ENCODE assay signal across 18 mouse cellular contexts in genomic region chr1:156668602-156669001, GRCm38 (mm10). TPM values are rescaled to one million over a fixed set of nuclear protein-coding genes. Genes with fewer than 3 reads are reported as not detected.
DNase-seq lines count a peak whose midpoint lies in the region; TF ChIP-seq lines count a peak whose summit lies in the region.
"Had no signal": no experiment of that assay in that cellular context is flagged by ENCODE, and none has a peak within 500 bp of the region (broad histone marks: within the 10 kb centered on the region; RNA-seq: fewer than 3 reads in every experiment).

No protein-coding gene starts in this region.

- H3K4me2 ChIP-seq in CH12.LX (ENCODE audit: insufficient read depth, low read depth, poor library complexity, severe bottlenecking): no peak overlapping the region
- H3K4me2 ChIP-seq: limb, embryonic 15.5 days; lung, embryonic 15.5 days had no signal

- TF ChIP-seq EP300 in CH12.LX (IDR thresholded peaks at IDR 0.05; ENCODE audit: low read length): no peak

- WGBS in embryonic facial prominence, embryonic 10.5 days: 25% methylated on average over 5 of the region's 5 CpGs

- no peak for TF ChIP-seq CTCF in CH12.LX (conservative IDR thresholded peaks at IDR 0.05 in 1 of 2, IDR thresholded peaks at IDR 0.05 in 1 of 2; ENCODE audit: low read depth in 2 of 2, low read length in 2 of 2)

- DNase-seq in heart, adult 11 months: peak; percentile 81
- no peak for DNase-seq in heart, adult 8-10 months (ENCODE audit: low spot score)
- DNase-seq in CH12.LX (ENCODE audit: extremely low read depth): peak; percentile 35
- no peak for DNase-seq in embryonic facial prominence, embryonic 10.5 days (ENCODE audit: low spot score)
- peak; percentile 59 for DNase-seq in lung, postnatal 10 days
- no peak for DNase-seq in layer of hippocampus, postnatal 25 days (ENCODE audit: extremely low spot score in 1 of 2, low spot score in 1 of 2)
- no peak for DNase-seq in cerebellum, adult 8-10 months
- no peak for DNase-seq in heart, postnatal 36 days
- DNase-seq: B cell, adult 2 months; cerebellum, adult 2 months; heart, adult 18-20 months; layer of hippocampus, postnatal 36 days; midbrain, embryonic 14.5 days; right cerebral cortex, postnatal 4 days; thymus, postnatal 36 days had no signal

- H3K4me1 ChIP-seq in CH12.LX (ENCODE audit: control insufficient read depth in 1 of 2, insufficient read depth in 2 of 2): peaks cover 20 to 77% of the 10 kb centered on the region in 2 experiments
- peaks cover 34% of the 10 kb centered on the region for H3K4me1 ChIP-seq in embryonic facial prominence, embryonic 10.5 days

- intact Hi-C loops in heart, postnatal 36 days (cut with DNase I): no loop called here

- peaks cover 6% of the 10 kb centered on the region for H3K79me2 ChIP-seq in CH12.LX (replicated peaks; ENCODE audit: control insufficient read depth, extremely low read depth, insufficient read depth, poor library complexity, severe bottlenecking)

- no peaks in the 10 kb centered on the region for H3K27me3 ChIP-seq in CH12.LX (replicated peaks)
- H3K27me3 ChIP-seq in embryonic facial prominence, embryonic 10.5 days (replicated peaks; ENCODE audit: low read depth, poor library complexity, severe bottlenecking): peaks cover 10% of the 10 kb centered on the region
- H3K27me3 ChIP-seq: limb, embryonic 15.5 days; lung, embryonic 15.5 days had no signal

- in situ Hi-C loops in CH12.LX (cut with MboI; ENCODE audit: low pct_ligation_motif_present, low pct_unique_long_range_greater_than_20kb, low sequenced_read_pairs): no loop called here

- TF ChIP-seq RAD21 in CH12.LX (IDR thresholded peaks at IDR 0.05; ENCODE audit: low read depth, low read length): no peak

- no peak for TF ChIP-seq POLR2A in CH12.LX (IDR thresholded peaks at IDR 0.05; ENCODE audit: low read depth, low read length)

- peaks cover 36 to 77% of the 10 kb centered on the region in 2 experiments for H3K36me3 ChIP-seq in CH12.LX (replicated peaks in 1 of 2; ENCODE audit: control insufficient read depth in 1 of 2, insufficient read depth in 1 of 2, low read length in 1 of 2)
- no peaks in the 10 kb centered on the region for H3K36me3 ChIP-seq in embryonic facial prominence, embryonic 10.5 days (replicated peaks)
- H3K36me3 ChIP-seq: limb, embryonic 15.5 days; lung, embryonic 15.5 days had no signal

- dilution Hi-C loops in CH12.LX (cut with MboI; ENCODE audit: extremely low pct_ligation_motif_present, extremely low pct_unique_long_range_greater_than_20kb, low sequenced_read_pairs): no loop called here

- H3K9ac ChIP-seq in CH12.LX (ENCODE audit: insufficient read depth, low read depth): no peak overlapping the region
- H3K9ac ChIP-seq: limb, embryonic 15.5 days; lung, embryonic 15.5 days had no signal

- H3K4me3 ChIP-seq in CH12.LX (replicated peaks in 1 of 3; ENCODE audit: low read depth in 2 of 3, low read length in 2 of 3, poor library complexity in 1 of 3): no peak overlapping the region
- no peak overlapping the region for H3K4me3 ChIP-seq in embryonic facial prominence, embryonic 10.5 days
- H3K4me3 ChIP-seq: limb, embryonic 15.5 days; lung, embryonic 15.5 days had no signal

- H3K27ac ChIP-seq in CH12.LX (ENCODE audit: insufficient read depth, low read depth): peak overlapping the region; percentile 59
- H3K27ac ChIP-seq in embryonic facial prominence, embryonic 10.5 days (replicated peaks): 0 out of 2 replicates have a peak overlapping the region, but pooled peaks have one; percentile 4
- H3K27ac ChIP-seq: kidney, postnatal 0 days; limb, embryonic 15.5 days had no signal

- H3K9me3 ChIP-seq in CH12.LX (replicated peaks; ENCODE audit: low read length): no peaks in the 10 kb centered on the region
- H3K9me3 ChIP-seq in embryonic facial prominence, embryonic 10.5 days: no peaks in the 10 kb centered on the region
- H3K9me3 ChIP-seq: limb, embryonic 15.5 days; lung, embryonic 15.5 days had no signal

TF ChIP-seq in CH12.LX, 34 proteins besides CTCF, POLR2A, EP300 and RAD21:
- TF ChIP-seq USF2 (conservative IDR thresholded peaks at IDR 0.05; ENCODE audit: low read depth, low read length) (no peak), BHLHE40 (IDR thresholded peaks at IDR 0.05; ENCODE audit: low read depth, low read length) (no peak), TBP (conservative IDR thresholded peaks at IDR 0.05; ENCODE audit: low read depth, low read length) (no peak), JUND (conservative IDR thresholded peaks at IDR 0.05; ENCODE audit: low read depth, low read length) (no peak), MXI1 (IDR thresholded peaks at IDR 0.05; ENCODE audit: low read depth, low read length) (no peak), SIN3A (IDR thresholded peaks at IDR 0.05; ENCODE audit: low read length) (no peak), MYC (IDR thresholded peaks at IDR 0.05; ENCODE audit: low read depth, low read length) (no peak), ZC3H11A (IDR thresholded peaks at IDR 0.05; ENCODE audit: low read depth, low read length) (no peak), GABPA (IDR thresholded peaks at IDR 0.05; ENCODE audit: insufficient replicate concordance, low read depth, low read length) (no peak), TCF12 (IDR thresholded peaks at IDR 0.05; ENCODE audit: low read depth, low read length) (no peak), MAX (IDR thresholded peaks at IDR 0.05; ENCODE audit: low read length) (no peak), ETS1 (conservative IDR thresholded peaks at IDR 0.05; ENCODE audit: low read depth, low read length) (no peak), JUN (IDR thresholded peaks at IDR 0.05; ENCODE audit: insufficient read depth, low read depth, low read length) (no peak), ELF1 (IDR thresholded peaks at IDR 0.05; ENCODE audit: low read depth, low read length) (no peak), E2F4 (IDR thresholded peaks at IDR 0.05; ENCODE audit: insufficient replicate concordance, low read depth, low read length) (no peak), ZMIZ1 (IDR thresholded peaks at IDR 0.05; ENCODE audit: low read depth, low read length) (no peak)

RNA-seq across cellular contexts. Expression of gene Tor3a, which starts 5.6 kb away (rescaled TPM):
- 10 to 100 TPM in 1 of 4 experiments, 1 to 10 TPM in 3; 8.1 to 11.2 (median 9.2) TPM for total RNA-seq in heart, adult 8-10 months (2022)
- total RNA-seq in CH12.LX (2012; rRNA removed): 37.2 and 37.6 TPM in 2 replicates
- 50.5 and 53.8 TPM in 2 replicates for total RNA-seq in CH12.LX (2014; rRNA removed)
- 85.7 and 88.6 TPM in 2 replicates for polyA plus RNA-seq in CH12.LX (2012; ENCODE audit: insufficient read length, low read depth)
- 3.5 and 4.6 TPM in 2 replicates for polyA plus RNA-seq in embryonic facial prominence, embryonic 10.5 days (2016; fragmentation: Nextera tagmentation; extraction: Ambion mirVana)
- 1 to 10 TPM; 5.1 to 6.3 TPM for total RNA-seq in layer of hippocampus, postnatal 25 days (2021)
- 10 to 100 TPM; 10.8 to 14.2 TPM for total RNA-seq in heart, postnatal 36 days (2021)

RNA-seq across cellular contexts. Expression of gene Fam20b, which starts 50.3 kb away (rescaled TPM):
- total RNA-seq in heart, adult 8-10 months (2022): 10 to 100 TPM; 59.9 to 68.8 (median 65.7) TPM
- total RNA-seq in CH12.LX (2012; rRNA removed) (22.3 and 23.0 TPM in 2 replicates), CH12.LX (2014; rRNA removed) (25.7 and 26.5 TPM in 2 replicates)
- polyA plus RNA-seq in CH12.LX (2012; ENCODE audit: insufficient read length, low read depth): 19.5 and 21.2 TPM in 2 replicates
- polyA plus RNA-seq in embryonic facial prominence, embryonic 10.5 days (2016; fragmentation: Nextera tagmentation; extraction: Ambion mirVana): 17.8 and 18.0 TPM in 2 replicates
- 10 to 100 TPM; 69.8 to 75.6 TPM for total RNA-seq in layer of hippocampus, postnatal 25 days (2021)
- 10 to 100 TPM; 55.4 to 56.6 TPM for total RNA-seq in heart, postnatal 36 days (2021)

Comparison
In these comparisons a context has a peak if more than half of its experiments do, and no peak if none do; other contexts are left out.
1. DNase-seq: peak in heart, adult 11 months (single experiment), CH12.LX (single experiment) and lung, postnatal 10 days (single experiment); none in heart, adult 8-10 months (single experiment), embryonic facial prominence, embryonic 10.5 days (single experiment), layer of hippocampus, postnatal 25 days (0 of 2), cerebellum, adult 8-10 months (single experiment) and heart, postnatal 36 days (0 of 2).